Mouse (Mus musculus): ENCODE measurements around the gene Exog. TPM values are rescaled to one million over a fixed set of nuclear protein-coding genes. Genes with fewer than 3 reads are reported as not detected.

Gene Exog
- total RNA-seq (2014; fragmentation: Nextera tagmentation) = 13.0 and 15.0 TPM in 2 replicates
- 4.9 and 5.9 TPM in 2 replicates for total RNA-seq (2017)
- 1.7 and 2.8 TPM in 2 replicates for polyA plus RNA-seq (2012)

GRCm38 (mm10) chr9:119444738-119445429, at the start of gene Exog:
TSS of gene Exog (plus strand) at chr9:119444943.
- Histone ChIP-seq H3K27me3 (ENCODE audit: insufficient read depth, low read length) (peaks cover 4% of the 10 kb centered on the region; the same call in 1 of the 2 replicates), H3K4me3 (ENCODE audit: low read depth, low read length) (peak within 1 kb of the TSS; percentile 92), H3K9me3 (replicated peaks) (no peaks in the 10 kb centered on the region), H3K4me1 (ENCODE audit: insufficient read depth, low read depth, low read length) (peaks cover 25% of the 10 kb centered on the region), H3K36me3 (replicated peaks) (peaks cover 39% of the 10 kb centered on the region)
- ATAC-seq (ENCODE audit: extremely low read depth, insufficient number of reproducible peaks, low FRiP score, poor library complexity, severe bottlenecking) = peak; percentile 79
- DNase-seq (ENCODE audit: low spot score) = peak; percentile 93
- no peak for TF ChIP-seq GATA1 (IDR thresholded peaks at IDR 0.05; ENCODE audit: borderline replicate concordance, low read length)
- TF ChIP-seq CTCF (IDR thresholded peaks at IDR 0.05; ENCODE audit: low read depth, low read length) = peak; percentile 79

- H3K4me1 ChIP-seq (ENCODE audit: insufficient read depth, low read depth, low read length) = peaks cover 34% of the 10 kb centered on the region
- H3K4me3 ChIP-seq (ENCODE audit: low read depth, low read length) = peak overlapping the region; percentile 77
- peak; percentile 9 for DNase-seq (ENCODE audit: low spot score)
- ATAC-seq (ENCODE audit: extremely low read depth, insufficient number of reproducible peaks, low FRiP score, poor library complexity, severe bottlenecking) = 0 out of 2 replicates have a peak, but pooled peaks have one; percentile 25
- TF ChIP-seq GATA2 (IDR thresholded peaks at IDR 0.05; ENCODE audit: borderline replicate concordance, low read depth, low read length) (no peak), GATA1 (IDR thresholded peaks at IDR 0.05; ENCODE audit: borderline replicate concordance, low read length) (no peak), TAL1 (conservative IDR thresholded peaks at IDR 0.05; ENCODE audit: low read depth, low read length) (no peak), CTCF (IDR thresholded peaks at IDR 0.05; ENCODE audit: low read depth, low read length) (no peak), POLR2AphosphoS5 (IDR thresholded peaks at IDR 0.05; ENCODE audit: insufficient replicate concordance, low read depth, low read length) (no peak)
- H3K36me3 ChIP-seq (replicated peaks) = no peaks in the 10 kb centered on the region
- H3K9me3 ChIP-seq (replicated peaks) = peaks cover 2% of the 10 kb centered on the region; the same call in 1 of the 2 replicates
- peaks cover 19% of the 10 kb centered on the region for H3K27me3 ChIP-seq (ENCODE audit: insufficient read depth, low read length)
These were observed 43.4 kb upstream of the Exog start for GRCm38 (mm10) chr9:119401351-119401750.

- H3K36me3 ChIP-seq (replicated peaks) = no peaks in the 10 kb centered on the region
- H3K9me3 ChIP-seq (replicated peaks) = peaks cover 2% of the 10 kb centered on the region; the same call in 1 of the 2 replicates
- ATAC-seq (ENCODE audit: extremely low read depth, insufficient number of reproducible peaks, low FRiP score, poor library complexity, severe bottlenecking) (peak; percentile 95), DNase-seq (ENCODE audit: low spot score) (peak; percentile 86)
- peaks cover 34% of the 10 kb centered on the region for H3K4me1 ChIP-seq (ENCODE audit: insufficient read depth, low read depth, low read length)
- TF ChIP-seq GATA2 (IDR thresholded peaks at IDR 0.05; ENCODE audit: borderline replicate concordance, low read depth, low read length) (no peak), POLR2AphosphoS5 (IDR thresholded peaks at IDR 0.05; ENCODE audit: insufficient replicate concordance, low read depth, low read length) (no peak), CTCF (IDR thresholded peaks at IDR 0.05; ENCODE audit: low read depth, low read length) (no peak), GATA1 (IDR thresholded peaks at IDR 0.05; ENCODE audit: borderline replicate concordance, low read length) (no peak), TAL1 (conservative IDR thresholded peaks at IDR 0.05; ENCODE audit: low read depth, low read length) (no peak)
- H3K4me3 ChIP-seq (ENCODE audit: low read depth, low read length) = peak within 1 kb of the TSS; percentile 77
- H3K27me3 ChIP-seq (ENCODE audit: insufficient read depth, low read length) = peaks cover 19% of the 10 kb centered on the region
These were observed 42.9 kb upstream of the Exog start, which contains the start of gene Acvr2b for GRCm38 (mm10) chr9:119401801-119402214. TSS of gene Acvr2b (plus strand) at chr9:119402118.

GRCm38 (mm10) chr9:119402253-119403235, 42.2 kb upstream of the Exog start:
- no peak for TF ChIP-seq POLR2AphosphoS5 (IDR thresholded peaks at IDR 0.05; ENCODE audit: insufficient replicate concordance, low read depth, low read length)
- TF ChIP-seq CTCF (IDR thresholded peaks at IDR 0.05; ENCODE audit: low read depth, low read length) = no peak
- TF ChIP-seq GATA2 (IDR thresholded peaks at IDR 0.05; ENCODE audit: borderline replicate concordance, low read depth, low read length) = no peak
- TF ChIP-seq TAL1 (conservative IDR thresholded peaks at IDR 0.05; ENCODE audit: low read depth, low read length) = no peak
- TF ChIP-seq GATA1 (IDR thresholded peaks at IDR 0.05; ENCODE audit: borderline replicate concordance, low read length) = no peak
- peaks cover 34% of the 10 kb centered on the region for H3K4me1 ChIP-seq (ENCODE audit: insufficient read depth, low read depth, low read length)
- peaks cover 19% of the 10 kb centered on the region for H3K27me3 ChIP-seq (ENCODE audit: insufficient read depth, low read length)
- no peaks in the 10 kb centered on the region for H3K36me3 ChIP-seq (replicated peaks)
- H3K4me3 ChIP-seq (ENCODE audit: low read depth, low read length) = peak overlapping the region; percentile 77
- peaks cover 2% of the 10 kb centered on the region; the same call in 1 of the 2 replicates for H3K9me3 ChIP-seq (replicated peaks)
- DNase-seq (ENCODE audit: low spot score) (peak; percentile 45), ATAC-seq (ENCODE audit: extremely low read depth, insufficient number of reproducible peaks, low FRiP score, poor library complexity, severe bottlenecking) (no peak)

- no peak for TF ChIP-seq TAL1 (conservative IDR thresholded peaks at IDR 0.05; ENCODE audit: low read depth, low read length)
- no peak for TF ChIP-seq GATA2 (IDR thresholded peaks at IDR 0.05; ENCODE audit: borderline replicate concordance, low read depth, low read length)
- no peak for ATAC-seq (ENCODE audit: extremely low read depth, insufficient number of reproducible peaks, low FRiP score, poor library complexity, severe bottlenecking)
- DNase-seq (ENCODE audit: low spot score) = no peak
- peaks cover 32% of the 10 kb centered on the region for H3K4me1 ChIP-seq (ENCODE audit: insufficient read depth, low read depth, low read length)
- H3K36me3 ChIP-seq (replicated peaks) = no peaks in the 10 kb centered on the region
- H3K4me3 ChIP-seq (ENCODE audit: low read depth, low read length) = peak overlapping the region; percentile 77; the same call in 1 of the 2 replicates
- H3K9me3 ChIP-seq (replicated peaks) = peaks cover 2% of the 10 kb centered on the region; the same call in 1 of the 2 replicates
- peaks cover 19% of the 10 kb centered on the region for H3K27me3 ChIP-seq (ENCODE audit: insufficient read depth, low read length)
These were observed 41.5 kb upstream of the Exog start for GRCm38 (mm10) chr9:119403236-119403641.

GRCm38 (mm10) chr9:119404090-119404489, 40.7 kb upstream of the Exog start:
- TF ChIP-seq GATA1 (IDR thresholded peaks at IDR 0.05; ENCODE audit: borderline replicate concordance, low read length) (no peak), POLR2AphosphoS5 (IDR thresholded peaks at IDR 0.05; ENCODE audit: insufficient replicate concordance, low read depth, low read length) (no peak), TAL1 (conservative IDR thresholded peaks at IDR 0.05; ENCODE audit: low read depth, low read length) (no peak), GATA2 (IDR thresholded peaks at IDR 0.05; ENCODE audit: borderline replicate concordance, low read depth, low read length) (no peak), CTCF (IDR thresholded peaks at IDR 0.05; ENCODE audit: low read depth, low read length) (no peak)
- no peak for ATAC-seq (ENCODE audit: extremely low read depth, insufficient number of reproducible peaks, low FRiP score, poor library complexity, severe bottlenecking)
- H3K4me1 ChIP-seq (ENCODE audit: insufficient read depth, low read depth, low read length) = peaks cover 32% of the 10 kb centered on the region
- no peak overlapping the region for H3K4me3 ChIP-seq (ENCODE audit: low read depth, low read length)
- peaks cover 19% of the 10 kb centered on the region for H3K27me3 ChIP-seq (ENCODE audit: insufficient read depth, low read length)
- peaks cover 2% of the 10 kb centered on the region; the same call in 1 of the 2 replicates for H3K9me3 ChIP-seq (replicated peaks)
- no peaks in the 10 kb centered on the region for H3K36me3 ChIP-seq (replicated peaks)
- no peak for DNase-seq (ENCODE audit: low spot score)

All from G1E (cell line).